26 mouse cellular contexts compared by ENCODE assay signal in the genomic region with DNA sequence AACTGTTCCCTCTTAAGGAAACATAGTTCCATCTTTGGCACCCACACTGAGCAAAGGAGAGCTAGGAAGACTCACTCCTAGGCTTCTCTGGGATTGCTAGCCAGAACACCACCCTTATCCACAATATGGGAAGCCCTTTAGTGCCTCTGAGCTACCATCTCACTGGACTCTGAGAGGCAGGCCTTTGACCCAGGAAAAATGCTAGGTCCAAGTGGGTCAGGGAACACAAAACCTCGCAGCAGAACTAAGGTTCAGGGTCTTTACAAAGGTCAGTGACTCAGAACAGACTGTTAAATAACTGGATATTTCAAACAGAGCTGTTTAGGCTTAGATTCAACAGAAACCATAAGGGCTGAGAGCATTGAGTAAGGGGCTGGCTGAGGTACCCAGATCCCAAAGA. TPM values are rescaled to one million over a fixed set of nuclear protein-coding genes. Genes with fewer than 3 reads are reported as not detected.
DNase-seq lines count a peak whose midpoint lies in the region; ATAC-seq and TF ChIP-seq lines count a peak whose summit lies in the region.
"Had no signal": no experiment of that assay in that cellular context is flagged by ENCODE, and none has a peak within 500 bp of the region (broad histone marks: within the 10 kb centered on the region; RNA-seq: fewer than 3 reads in every experiment).

No protein-coding gene starts in this region.

- H3K27ac ChIP-seq in kidney, adult 2 months (ENCODE audit: insufficient read depth, low read depth, low read length), result no peak overlapping the region
- H3K27ac ChIP-seq in liver, adult 2 months (replicated peaks; ENCODE audit: insufficient read depth, low read depth, low read length), result no peak overlapping the region
- no peak overlapping the region for H3K27ac ChIP-seq in liver, embryonic 11.5 days (ENCODE audit: low read depth, low read length)
- H3K27ac ChIP-seq: embryonic facial prominence, embryonic 15.5 days; forebrain, embryonic 10.5 days; forebrain, embryonic 15.5 days; heart, embryonic 10.5 days; heart, embryonic 15.5 days; hindbrain, embryonic 13.5 days; hindbrain, postnatal 0 days had no signal

- no peaks in the 10 kb centered on the region for H3K9me3 ChIP-seq in liver, embryonic 11.5 days (ENCODE audit: control insufficient read depth, low read length)
- H3K9me3 ChIP-seq: embryonic facial prominence, embryonic 15.5 days; forebrain, embryonic 10.5 days; forebrain, embryonic 15.5 days; heart, embryonic 10.5 days; heart, embryonic 15.5 days; hindbrain, embryonic 13.5 days had no signal

- no peak for ATAC-seq in liver, embryonic 11.5 days (replicated peaks; ENCODE audit: low FRiP score)
- ATAC-seq: activated CD4-positive, CD25-positive, alpha-beta regulatory T cell, adult 4 months; forebrain, embryonic 15.5 days; hindbrain, postnatal 0 days; Patski had no signal

- no peak overlapping the region for H3K9ac ChIP-seq in liver, adult 2 months (ENCODE audit: low read depth, low read length)
- no peak overlapping the region for H3K9ac ChIP-seq in liver, embryonic 11.5 days (ENCODE audit: low read depth, low read length)
- H3K9ac ChIP-seq: embryonic facial prominence, embryonic 15.5 days; forebrain, embryonic 15.5 days; heart, embryonic 15.5 days; hindbrain, embryonic 13.5 days had no signal

- no peaks in the 10 kb centered on the region; the same call in 1 of the 2 replicates for H3K4me1 ChIP-seq in kidney, adult 2 months (ENCODE audit: control insufficient read depth, insufficient read depth, low read length)
- peaks cover 12% of the 10 kb centered on the region for H3K4me1 ChIP-seq in liver, adult 2 months (ENCODE audit: control insufficient read depth, insufficient read depth, low read length)
- H3K4me1 ChIP-seq in liver, embryonic 11.5 days (replicated peaks; ENCODE audit: control insufficient read depth, insufficient read depth, low read length), result peaks cover 9% of the 10 kb centered on the region

- H3K27me3 ChIP-seq in kidney, adult 2 months (replicated peaks; ENCODE audit: control insufficient read depth, insufficient read depth, low read length), result no peaks in the 10 kb centered on the region
- H3K27me3 ChIP-seq in liver, adult 2 months (ENCODE audit: control insufficient read depth, insufficient read depth, low read length), result peaks cover 3% of the 10 kb centered on the region; the same call in 1 of the 2 replicates
- H3K27me3 ChIP-seq in liver, embryonic 11.5 days (replicated peaks; ENCODE audit: control insufficient read depth, insufficient read depth, low read length), result peaks cover 43% of the 10 kb centered on the region

- no peak overlapping the region for H3K4me3 ChIP-seq in kidney, adult 2 months (ENCODE audit: insufficient read depth, low read depth, low read length)
- H3K4me3 ChIP-seq in liver, adult 2 months (ENCODE audit: insufficient read depth, low read depth, low read length), result no peak overlapping the region
- H3K4me3 ChIP-seq in liver, embryonic 11.5 days (ENCODE audit: low read depth, low read length), result no peak overlapping the region
- H3K4me3 ChIP-seq: embryonic facial prominence, embryonic 15.5 days; erythroblast, embryonic 14.5 days; forebrain, embryonic 10.5 days; forebrain, embryonic 15.5 days; heart, embryonic 15.5 days; hindbrain, embryonic 13.5 days had no signal

- no peak overlapping the region for H3K4me2 ChIP-seq in liver, embryonic 11.5 days
- H3K4me2 ChIP-seq: embryonic facial prominence, embryonic 15.5 days; forebrain, embryonic 15.5 days; heart, embryonic 15.5 days; hindbrain, embryonic 13.5 days had no signal

- no peaks in the 10 kb centered on the region for H3K79me2 ChIP-seq in liver, adult 2 months (ENCODE audit: control insufficient read depth, insufficient read depth, low read length)

- peak; percentile 37 to 40 for DNase-seq in adrenal gland, postnatal 36 days
- no peak for DNase-seq in adrenal gland, adult 18-20 months (ENCODE audit: low spot score in 2 of 2)
- peak; percentile 79 for DNase-seq in kidney, adult 2 months
- DNase-seq in kidney, postnatal 10 days, result no peak
- DNase-seq in liver, adult 2 months (ENCODE audit: extremely low read depth, low read depth, low spot score), result peak; percentile 86
- no peak for DNase-seq in liver, embryonic 11.5 days (ENCODE audit: low spot score)
- DNase-seq: adrenal gland, postnatal 14 days; cerebellum, adult 11 months; cerebellum, adult 8-10 months; cerebellum, postnatal 14 days; embryo, embryonic 11 days; gastrocnemius, postnatal 36 days; heart, adult 18-20 months; heart, postnatal 14 days had no signal

- 38% methylated on average over 1 of the region's 1 CpGs for WGBS in kidney, adult 2 months
- 25% methylated on average over 1 of the region's 1 CpGs for WGBS in liver, adult 2 months
- 66% methylated on average over 1 of the region's 1 CpGs for WGBS in liver, embryonic 11.5 days

- H3K36me3 ChIP-seq in kidney, adult 2 months (ENCODE audit: control insufficient read depth, insufficient read depth, low read length), result no peaks in the 10 kb centered on the region
- H3K36me3 ChIP-seq in liver, adult 2 months (ENCODE audit: control insufficient read depth, insufficient read depth, low read length), result no peaks in the 10 kb centered on the region
- H3K36me3 ChIP-seq in liver, embryonic 11.5 days (ENCODE audit: control insufficient read depth, insufficient read depth, low read length), result no peaks in the 10 kb centered on the region
- H3K36me3 ChIP-seq: embryonic facial prominence, embryonic 15.5 days; forebrain, embryonic 10.5 days; forebrain, embryonic 15.5 days; heart, embryonic 15.5 days; hindbrain, embryonic 13.5 days had no signal

- no peak for TF ChIP-seq CTCF in kidney, adult 2 months (conservative IDR thresholded peaks at IDR 0.05; ENCODE audit: insufficient read depth, insufficient read length, low read depth, low read length)
- TF ChIP-seq CTCF in liver, adult 2 months (IDR thresholded peaks at IDR 0.05; ENCODE audit: low read depth, low read length), result no peak

- no peak for TF ChIP-seq POLR2A in kidney, adult 2 months (IDR thresholded peaks at IDR 0.05; ENCODE audit: low read depth, low read length)
- no peak for TF ChIP-seq POLR2A in liver, adult 2 months (IDR thresholded peaks at IDR 0.05; ENCODE audit: extremely low read depth, insufficient read depth, low read length)

RNA-seq across cellular contexts. Expression of gene Lrrn4, which starts 3.7 kb away (rescaled TPM):
- total RNA-seq in adrenal gland, postnatal 36 days (2021), result 1 to 10 TPM; 3.2 to 3.8 TPM
- 1 to 10 TPM; 4.4 to 6.9 TPM for total RNA-seq in adrenal gland, adult 18-20 months (2021)
- polyA plus RNA-seq in kidney, adult 2 months (2012; rRNA removed), result 0.79 and 0.86 TPM in 2 replicates
- 0.13 and 0.37 TPM in 2 replicates for total RNA-seq in liver, adult 2 months (2014; rRNA removed)
- polyA plus RNA-seq in liver, adult 2 months (2012; rRNA removed), result 0.61 and 0.73 TPM in 2 replicates
- polyA plus RNA-seq in liver, embryonic 11.5 days (2014; fragmentation: Nextera tagmentation; extraction: Ambion mirVana), result 3.2 and 3.9 TPM in 2 replicates
- total RNA-seq: CH12.LX; gastrocnemius, adult 8-10 months had no signal
- polyA plus RNA-seq: erythroblast, embryonic 14.5 days; hindbrain, embryonic 13.5 days; Patski had no signal

RNA-seq across cellular contexts. Expression of gene Crls1, which starts 30.5 kb away (rescaled TPM):
- 100 to 1,000 TPM; 103 to 125 TPM for total RNA-seq in adrenal gland, postnatal 36 days (2021)
- total RNA-seq in adrenal gland, adult 18-20 months (2021), result 100 to 1,000 TPM; 111 to 115 TPM
- 32.6 and 37.4 TPM in 2 replicates for polyA plus RNA-seq in kidney, adult 2 months (2012; rRNA removed)
- 80.9 and 90.4 TPM in 2 replicates for total RNA-seq in liver, adult 2 months (2014; rRNA removed)
- polyA plus RNA-seq in liver, adult 2 months (2012; rRNA removed), result 41.3 and 52.9 TPM in 2 replicates
- polyA plus RNA-seq in liver, embryonic 11.5 days (2014; fragmentation: Nextera tagmentation; extraction: Ambion mirVana), result 19.3 and 21.7 TPM in 2 replicates

Comparison
In these comparisons a context has a peak if more than half of its experiments do, and no peak if none do; other contexts are left out.
1. DNase-seq: peak in adrenal gland, postnatal 36 days (2 of 2), kidney, adult 2 months (single experiment) and liver, adult 2 months (single experiment); none in adrenal gland, adult 18-20 months (0 of 2), kidney, postnatal 10 days (single experiment) and liver, embryonic 11.5 days (single experiment).